Mouse (Mus musculus) MEL (cell line): Measurements from ENCODE around the gene Cfap161.

ENCODE experiments used
- CHD2 ChIP-seq: IDR thresholded peaks from 2 replicates; pipeline ENCODE4 v1.6.1; 2011; ENCODE audit warnings: low read length, improper control_type of control experiment
- CTCF ChIP-seq, 3 experiments: IDR thresholded peaks in 2 of 3; conservative IDR thresholded peaks in 1 of 3; 2 replicates each; pipeline ENCODE4 v1.5.1; 2011 to 2012; ENCODE audit warnings: low read length in 3 of 3, low read depth in 2 of 3, mild to moderate bottlenecking in 2 of 3, improper control_type of control experiment in 1 of 3, inconsistent platforms in 1 of 3, mixed read lengths in 1 of 3, moderate library complexity in 1 of 3; ENCODE audit not compliant: control insufficient read depth in 1 of 3, insufficient read depth in 1 of 3, poor library complexity in 1 of 3, severe bottlenecking in 1 of 3
- JUND ChIP-seq: IDR thresholded peaks from 2 replicates; pipeline ENCODE4 v1.6.1; 2011; ENCODE audit warnings: low read depth, mild to moderate bottlenecking, improper control_type of control experiment, low read length
- KAT2A ChIP-seq: conservative IDR thresholded peaks from 2 replicates; pipeline ENCODE4 v1.6.1; 2012; ENCODE audit warnings: low read depth, low read length, improper control_type of control experiment, inconsistent platforms
- NELFE ChIP-seq: IDR thresholded peaks from 2 replicates; pipeline ENCODE4 v1.6.1; 2011; ENCODE audit warnings: low read depth, low read length, improper control_type of control experiment
- POLR2A ChIP-seq, 2 experiments: IDR thresholded peaks; 2 replicates each; pipeline ENCODE4 v1.6.1; 2011 to 2012; ENCODE audit warnings: low read length in 2 of 2, mild to moderate bottlenecking in 2 of 2, control low read depth in 1 of 2, improper control_type of control experiment in 1 of 2, low read depth in 1 of 2, moderate library complexity in 1 of 2; ENCODE audit not compliant: control insufficient read depth in 1 of 2, insufficient read depth in 1 of 2, poor library complexity in 1 of 2
- POLR2AphosphoS5 ChIP-seq: IDR thresholded peaks from 2 replicates; pipeline ENCODE4 v1.6.1; 2012; ENCODE audit warnings: low read depth, borderline replicate concordance, mild to moderate bottlenecking, inconsistent platforms, low read length, moderate library complexity, mixed read lengths
- TAL1 ChIP-seq: IDR thresholded peaks from 2 replicates; pipeline ENCODE4 v1.6.1; 2012; ENCODE audit warnings: mild to moderate bottlenecking, inconsistent platforms, low read length, moderate library complexity, mixed read lengths
- TBP ChIP-seq: IDR thresholded peaks from 2 replicates; pipeline ENCODE4 v1.8.0; 2011; ENCODE audit warnings: low read depth, low read length, improper control_type of control experiment
- TCF12 ChIP-seq: IDR thresholded peaks from 2 replicates; pipeline ENCODE4 v1.6.1; 2014; ENCODE audit warnings: low read depth, mild to moderate bottlenecking, inconsistent platforms, low read length, improper control_type of control experiment, moderate library complexity
- UBTF ChIP-seq: IDR thresholded peaks from 2 replicates; pipeline ENCODE4 v1.6.1; 2012; ENCODE audit warnings: low read depth, mild to moderate bottlenecking, inconsistent platforms, low read length, improper control_type of control experiment, moderate library complexity, borderline replicate concordance; ENCODE audit not compliant: insufficient read depth
- USF1 ChIP-seq: IDR thresholded peaks from 2 replicates; pipeline ENCODE4 v1.6.1; 2014; ENCODE audit warnings: low read depth, mild to moderate bottlenecking, inconsistent platforms, low read length, improper control_type of control experiment, moderate library complexity
- ZC3H11A ChIP-seq: IDR thresholded peaks from 2 replicates; pipeline ENCODE4 v1.6.1; 2012; ENCODE audit warnings: low read depth, mild to moderate bottlenecking, inconsistent platforms, low read length, improper control_type of control experiment
- ZKSCAN1 ChIP-seq: IDR thresholded peaks from 2 replicates; pipeline ENCODE4 v1.6.1; 2012; ENCODE audit warnings: low read depth, mild to moderate bottlenecking, inconsistent platforms, low read length, improper control_type of control experiment, moderate library complexity

DNA sequence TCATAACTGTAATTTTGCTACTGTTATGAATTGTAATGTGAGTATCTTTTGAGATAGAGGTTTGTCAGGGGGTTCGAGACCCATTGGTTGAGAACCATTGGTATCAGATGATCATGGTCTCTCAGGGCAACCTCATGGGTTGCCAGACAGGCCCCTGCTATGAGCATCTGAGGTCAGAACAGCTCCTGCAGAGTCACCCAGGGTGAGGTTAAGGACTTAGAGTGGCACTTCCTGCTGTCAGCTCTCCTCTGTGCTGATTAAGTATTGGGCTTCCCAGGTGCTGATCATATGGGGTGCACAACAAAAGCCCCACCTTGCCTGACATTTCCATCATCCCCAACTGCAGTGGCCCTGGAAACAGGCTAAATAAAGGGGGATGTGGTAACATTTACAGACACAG is 46.3 kb downstream of the Cfap161 start:
- TF ChIP-seq POLR2A (IDR thresholded peaks at IDR 0.05; ENCODE audit: control insufficient read depth in 1 of 2, insufficient read depth in 1 of 2, low read depth in 1 of 2, low read length in 2 of 2, poor library complexity in 1 of 2) (no peak), TAL1 (no peak), POLR2AphosphoS5 (no peak), USF1 (no peak), ZC3H11A (no peak), TCF12 (no peak), CTCF (IDR thresholded peaks at IDR 0.05 in 2 of 3, conservative IDR thresholded peaks at IDR 0.05 in 1 of 3; ENCODE audit: control insufficient read depth in 1 of 3, insufficient read depth in 1 of 3, low read depth in 2 of 3, low read length in 3 of 3, poor library complexity in 1 of 3, severe bottlenecking in 1 of 3) (no peak), CHD2 (no peak), NELFE (no peak), UBTF (no peak), ZKSCAN1 (no peak), JUND (no peak), TBP (no peak), KAT2A (no peak)
